Mouse (Mus musculus): ENCODE measurements around the gene Vmn1r82.

The Vmn1r82 gene

GRCm38 (mm10) chr7:12300130-12300529 is at the start of gene Vmn1r82:
TSS of gene Vmn1r82 (plus strand) at chr7:12300430.
- ChIA-PET CTCF (no interaction called here), POLR2A (interaction anchor here in 1 of 4 experiments (0.6 kb wide), 1 partner anchor 749 kb away, joined by 5 read pairs; no protein-coding TSS in a partner anchor)

DNA sequence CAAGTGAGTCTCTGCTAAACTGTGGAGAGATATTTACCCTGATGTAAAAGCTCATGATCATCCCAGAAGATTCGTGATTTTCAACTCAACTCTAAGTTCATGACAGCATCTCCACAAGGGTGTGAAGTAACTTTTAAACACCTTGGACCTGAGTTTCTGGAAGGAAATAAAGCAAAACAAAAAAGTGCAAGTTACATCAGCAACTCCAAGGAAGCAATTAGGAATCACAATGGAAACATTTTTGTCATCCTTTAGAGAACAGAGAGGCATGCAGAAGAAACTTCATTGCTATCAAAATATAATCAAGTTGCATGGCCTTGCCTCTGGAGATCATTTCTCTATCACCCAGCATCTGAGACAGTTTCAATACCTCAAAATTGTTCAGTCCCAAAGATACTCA is 32.1 kb upstream of the Vmn1r82 start, which contains the start of gene Vmn1r81:
Gene Vmn1r81 (minus strand): TSS at position 101 of the 400 bp plus-strand sequence.
- ChIA-PET CTCF (no interaction called here), POLR2A (no interaction called here)

DNA sequence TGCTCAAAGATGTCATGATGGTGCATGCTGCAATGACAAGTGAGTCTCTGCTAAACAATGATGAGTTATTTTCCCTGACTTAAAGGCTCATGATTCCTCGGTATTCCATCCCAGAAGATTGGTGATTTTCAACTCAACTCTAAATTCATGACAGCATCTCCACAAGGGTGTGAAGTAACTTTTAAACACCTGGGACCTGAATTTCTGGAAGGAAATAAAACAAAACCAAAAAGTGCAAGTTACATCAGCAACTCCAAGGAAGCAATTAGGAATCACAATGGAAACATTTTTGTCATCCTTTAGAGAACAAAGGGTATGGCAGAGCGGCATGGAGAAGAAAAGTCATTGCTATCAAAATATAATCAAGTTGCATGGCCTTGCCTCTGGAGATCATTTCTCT is 29.2 kb downstream of the Vmn1r82 start, which contains the start of gene Vmn1r83:
Gene Vmn1r83 (minus strand): TSS at position 101 of the 400 bp plus-strand sequence.
- CTCF ChIA-PET = no interaction called here
- POLR2A ChIA-PET = no interaction called here

Data from embryonic stem cell, embryonic (primary cell).